Mouse (Mus musculus): Measurements from ENCODE around the gene Dnttip2. TPM values are rescaled to one million over a fixed set of nuclear protein-coding genes. Genes with fewer than 3 reads are reported as not detected.

The Dnttip2 gene
- polyA plus RNA-seq, 1 experiment: 9.3 TPM

DNA sequence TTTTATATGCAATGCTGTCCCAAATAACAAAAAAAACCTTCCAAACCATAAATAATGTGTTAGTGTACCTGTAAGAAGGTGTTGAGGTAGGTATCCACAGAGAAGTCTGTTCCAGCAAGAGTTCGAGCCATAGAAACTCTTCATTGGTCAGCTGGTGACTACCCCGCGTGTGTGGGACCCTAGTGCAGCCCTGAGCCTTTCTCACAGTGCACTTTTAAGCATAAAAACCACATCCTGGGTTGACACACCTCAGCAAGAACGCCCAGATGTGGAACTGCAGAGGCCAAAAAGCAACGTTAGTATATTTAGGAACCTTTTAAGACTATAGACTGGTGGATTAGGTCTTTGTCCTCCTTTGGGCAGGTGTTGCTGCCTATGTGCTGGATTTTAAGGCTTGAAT lies 13.0 kb downstream of the Dnttip2 start:
- no peak for TF ChIP-seq GATA1 (IDR thresholded peaks at IDR 0.05; ENCODE audit: low read length)

DNA sequence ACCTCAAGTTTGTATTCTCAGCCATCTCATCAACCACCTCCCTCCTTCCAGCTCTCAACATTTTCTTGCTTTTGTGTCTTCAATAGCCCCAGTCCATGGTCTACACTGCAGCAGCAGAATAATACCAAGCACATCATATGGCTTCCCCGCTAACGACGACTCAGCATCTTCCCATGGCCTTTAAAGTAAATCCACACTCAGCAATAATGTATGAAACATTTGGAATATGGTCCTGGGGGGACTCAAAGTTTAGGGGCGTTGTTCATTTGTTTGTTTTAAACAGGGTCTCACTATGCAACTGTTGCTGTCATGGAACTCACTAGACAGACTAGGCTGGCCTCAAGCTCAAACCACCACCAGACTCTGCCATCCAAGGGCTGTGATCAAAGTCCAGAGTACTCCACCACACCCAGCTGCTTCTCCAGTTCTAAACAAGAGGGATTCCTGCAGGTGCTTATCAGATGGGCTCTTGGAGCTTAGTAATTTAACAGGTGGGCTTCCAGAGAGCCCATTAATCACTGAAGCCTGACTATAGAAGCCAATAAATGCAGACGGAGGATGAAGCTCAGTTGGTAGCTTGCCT lies 14.5 kb downstream of the Dnttip2 start:
- no peak for TF ChIP-seq GATA1 (IDR thresholded peaks at IDR 0.05; ENCODE audit: low read length)

DNA sequence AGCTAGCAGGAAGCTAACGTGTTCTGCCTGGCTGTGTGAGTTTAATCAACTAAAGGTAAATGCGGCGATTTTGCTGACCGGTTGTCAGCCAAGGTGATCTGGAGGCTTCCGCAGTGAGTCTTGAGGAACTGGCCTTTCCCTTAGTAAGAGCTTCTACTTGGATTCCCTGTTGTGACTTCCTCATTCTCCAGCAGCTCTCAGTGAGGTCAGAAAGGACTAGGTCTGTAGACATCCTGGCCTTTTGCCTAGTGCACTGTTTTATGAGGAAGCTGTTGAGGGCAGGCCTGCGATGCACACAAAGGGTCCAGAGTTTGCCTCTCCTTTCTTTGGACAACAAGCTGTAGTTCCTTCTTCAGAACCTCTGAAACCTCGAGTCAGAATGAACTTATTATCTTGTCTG lies 16.5 kb downstream of the Dnttip2 start:
- TF ChIP-seq GATA1 (IDR thresholded peaks at IDR 0.05; ENCODE audit: low read length): no peak

DNA sequence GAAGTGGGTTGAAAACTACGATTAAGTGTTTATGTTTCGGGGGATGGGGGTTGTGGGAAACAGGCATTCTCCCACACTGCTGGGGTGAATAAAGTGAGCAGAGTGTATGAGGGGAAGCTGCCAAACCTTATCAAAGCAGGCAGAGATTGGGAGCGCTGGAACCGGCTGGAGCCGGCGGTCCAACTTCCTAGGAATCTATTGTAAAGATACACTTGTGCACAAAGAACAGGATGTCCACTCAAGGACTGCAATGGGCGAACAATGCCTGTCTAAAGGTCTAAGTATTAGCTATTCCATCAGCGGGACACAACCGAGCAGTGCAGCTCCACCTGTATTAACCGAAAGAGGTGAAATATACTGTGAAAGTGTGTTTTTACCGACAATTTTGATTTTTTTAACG lies 17.6 kb downstream of the Dnttip2 start:
- TF ChIP-seq GATA1 (IDR thresholded peaks at IDR 0.05; ENCODE audit: low read length): no peak

DNA sequence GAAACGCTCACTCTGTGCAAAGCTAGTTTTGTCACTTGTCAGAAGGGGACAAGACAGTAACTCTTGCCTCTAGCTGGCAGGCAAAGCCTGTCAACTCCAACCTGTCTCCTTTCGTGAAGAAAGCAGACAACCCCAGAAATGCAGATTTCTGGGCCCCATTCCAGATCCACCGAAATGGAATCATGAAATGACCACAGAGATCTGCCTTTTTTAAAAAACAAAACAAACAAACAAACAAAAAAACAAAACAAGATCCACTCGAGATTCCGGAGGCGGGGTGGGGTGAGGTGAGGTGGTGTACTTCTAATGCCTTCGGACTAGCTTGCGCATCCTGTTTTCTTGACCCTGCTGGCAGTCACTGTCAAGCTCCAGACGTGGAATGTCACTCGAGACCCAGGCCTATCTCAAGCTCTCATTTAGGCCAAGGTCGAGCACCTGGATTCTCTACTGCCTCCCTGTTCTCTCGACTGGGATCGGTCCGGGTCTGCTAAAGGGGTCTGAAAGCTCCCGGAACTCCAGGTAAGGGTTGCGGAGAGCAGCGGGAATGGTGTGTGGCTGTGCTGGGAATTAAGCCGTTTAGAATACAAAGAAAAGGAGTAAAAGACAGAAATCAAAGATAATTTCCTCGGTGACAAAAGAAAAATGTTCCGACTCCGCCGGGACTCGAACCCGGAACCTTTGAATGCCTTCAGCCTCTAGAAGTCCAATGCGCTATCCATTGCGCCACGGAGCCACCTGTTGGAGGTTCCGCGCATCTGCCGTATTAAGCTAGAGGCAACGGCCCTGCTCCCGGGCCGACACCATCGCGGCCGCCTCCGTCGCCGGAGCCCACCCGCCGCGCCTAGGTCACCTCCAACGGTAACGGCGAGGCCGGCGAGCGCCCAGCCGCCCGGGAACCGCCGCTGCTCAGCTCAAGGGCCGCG lies 18.4 kb downstream of the Dnttip2 start:
- TF ChIP-seq GATA1 (IDR thresholded peaks at IDR 0.05; ENCODE audit: low read length): no peak

DNA sequence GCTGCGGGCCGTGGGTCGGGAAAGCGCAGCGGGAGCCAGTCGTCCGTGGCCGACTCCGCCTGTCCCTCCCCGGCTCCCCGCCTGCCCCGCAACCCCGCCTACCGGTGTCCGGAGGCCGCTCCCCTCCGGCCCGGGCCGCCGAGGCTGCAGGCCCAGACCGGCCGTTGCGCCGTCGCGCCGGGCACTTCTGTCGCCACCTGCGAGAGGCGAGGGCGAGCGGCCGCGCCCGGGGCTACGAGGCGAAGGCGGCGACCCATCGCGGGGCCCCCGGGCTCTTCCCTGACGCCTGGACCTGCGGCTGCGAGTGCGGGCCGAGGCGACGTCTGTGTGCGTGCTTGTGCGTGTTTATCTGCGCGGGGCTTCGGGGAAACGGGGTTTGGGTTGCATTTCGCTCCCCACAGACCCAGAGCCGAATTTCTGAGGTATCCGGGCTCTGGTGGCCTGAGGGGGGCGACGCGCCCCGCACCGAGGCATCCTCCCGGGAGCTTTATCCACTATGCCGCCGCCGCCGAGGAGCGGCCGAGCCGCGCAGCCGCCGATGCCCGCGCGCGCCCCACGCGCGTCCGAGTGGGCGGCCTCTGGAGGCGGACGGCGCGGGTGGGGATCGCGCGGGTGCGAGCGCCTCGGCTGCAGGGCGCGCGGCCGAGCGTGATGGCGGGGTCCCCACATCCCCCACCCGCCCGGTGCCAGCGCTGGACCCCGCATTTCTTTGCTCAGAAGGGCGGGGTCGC lies 19.2 kb downstream of the Dnttip2 start:
- TF ChIP-seq GATA1 (IDR thresholded peaks at IDR 0.05; ENCODE audit: low read length): no peak

DNA sequence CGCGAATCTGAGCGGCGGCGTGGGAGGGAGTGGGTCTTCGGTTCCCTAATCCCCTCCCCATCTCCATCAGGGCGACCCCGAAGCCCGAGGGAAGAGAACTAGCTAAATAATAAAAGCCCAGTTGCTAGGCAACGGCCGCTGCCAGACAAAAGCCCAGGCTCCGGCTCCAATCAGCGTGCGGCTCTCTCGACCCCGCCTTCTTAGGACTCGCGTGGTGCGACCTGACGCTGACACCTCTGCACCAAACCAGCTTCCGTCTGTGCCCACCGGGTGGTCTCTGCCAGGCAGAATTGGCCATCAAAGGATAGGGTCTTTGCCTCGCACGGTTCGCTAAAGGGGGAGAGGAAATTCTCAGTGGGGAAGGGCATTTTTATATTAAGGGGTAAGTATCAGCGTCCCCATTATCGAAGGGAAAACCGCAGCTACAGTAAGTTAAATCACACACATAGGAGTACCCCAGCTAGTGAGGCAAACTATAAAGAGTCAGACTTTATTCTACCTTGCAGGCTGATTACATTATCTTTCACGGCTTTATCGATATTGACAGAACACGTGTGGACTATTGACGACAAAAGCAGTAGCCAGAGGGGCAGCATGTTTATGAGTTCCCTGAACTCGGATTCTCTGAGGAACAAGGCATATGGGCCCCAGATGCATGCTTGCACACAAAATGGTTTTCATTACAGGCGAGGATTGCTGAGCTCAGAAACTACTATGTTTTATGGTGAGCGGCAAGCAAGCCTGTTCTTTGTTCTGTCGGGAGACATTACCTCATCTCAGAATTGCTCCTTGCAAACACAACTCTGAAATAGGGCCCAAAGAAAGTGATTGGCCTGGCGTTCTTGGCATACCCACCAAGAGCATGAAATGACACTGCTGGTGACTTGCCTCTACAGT lies 20.0 kb downstream of the Dnttip2 start, which contains the start of gene Bcar3:
Gene Bcar3, plus strand, starts transcription at position 183 of the 897 bp plus-strand sequence.
- no peak for TF ChIP-seq GATA1 (IDR thresholded peaks at IDR 0.05; ENCODE audit: low read length)

DNA sequence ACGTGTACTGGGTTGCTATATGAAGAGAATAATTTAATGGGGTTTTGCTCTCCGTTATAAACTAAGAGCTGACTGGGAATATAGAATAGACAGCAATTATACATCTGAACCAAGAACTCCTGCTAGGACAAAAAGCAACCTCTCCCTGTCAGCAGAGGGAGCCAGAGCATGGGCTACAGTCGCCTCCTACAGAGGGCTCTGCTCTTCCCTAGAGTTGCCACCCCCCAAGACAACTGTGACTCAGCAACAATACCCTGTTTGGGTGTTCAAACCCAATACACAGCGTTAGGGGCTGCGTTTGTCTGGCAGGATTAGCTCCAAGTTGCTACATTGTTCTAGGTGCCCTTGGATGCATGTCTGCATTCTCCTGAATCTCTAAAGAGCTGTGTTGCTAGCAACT lies 21.3 kb downstream of the Dnttip2 start:
- no peak for TF ChIP-seq GATA1 (IDR thresholded peaks at IDR 0.05; ENCODE audit: low read length)

DNA sequence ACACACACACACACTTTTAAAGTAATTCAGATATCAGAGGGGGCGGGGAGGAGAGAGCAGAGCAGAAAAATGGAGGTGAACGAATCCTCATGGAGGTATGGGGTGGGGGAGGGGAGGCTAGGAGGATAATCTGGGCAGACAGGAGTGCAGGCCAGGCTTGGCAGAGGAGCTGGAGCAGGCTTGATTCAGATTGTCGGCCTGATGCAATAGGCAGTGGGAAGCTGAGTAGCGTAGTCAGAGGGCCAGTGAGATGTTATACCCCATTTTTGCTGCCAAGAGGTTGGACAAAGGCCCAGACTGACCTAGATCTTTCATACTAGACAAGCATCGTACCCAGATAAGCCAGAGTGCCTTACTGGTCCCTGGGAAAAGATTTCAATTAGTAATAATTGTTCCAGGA lies 22.8 kb downstream of the Dnttip2 start:
- no peak for TF ChIP-seq GATA1 (IDR thresholded peaks at IDR 0.05; ENCODE audit: low read length)

DNA sequence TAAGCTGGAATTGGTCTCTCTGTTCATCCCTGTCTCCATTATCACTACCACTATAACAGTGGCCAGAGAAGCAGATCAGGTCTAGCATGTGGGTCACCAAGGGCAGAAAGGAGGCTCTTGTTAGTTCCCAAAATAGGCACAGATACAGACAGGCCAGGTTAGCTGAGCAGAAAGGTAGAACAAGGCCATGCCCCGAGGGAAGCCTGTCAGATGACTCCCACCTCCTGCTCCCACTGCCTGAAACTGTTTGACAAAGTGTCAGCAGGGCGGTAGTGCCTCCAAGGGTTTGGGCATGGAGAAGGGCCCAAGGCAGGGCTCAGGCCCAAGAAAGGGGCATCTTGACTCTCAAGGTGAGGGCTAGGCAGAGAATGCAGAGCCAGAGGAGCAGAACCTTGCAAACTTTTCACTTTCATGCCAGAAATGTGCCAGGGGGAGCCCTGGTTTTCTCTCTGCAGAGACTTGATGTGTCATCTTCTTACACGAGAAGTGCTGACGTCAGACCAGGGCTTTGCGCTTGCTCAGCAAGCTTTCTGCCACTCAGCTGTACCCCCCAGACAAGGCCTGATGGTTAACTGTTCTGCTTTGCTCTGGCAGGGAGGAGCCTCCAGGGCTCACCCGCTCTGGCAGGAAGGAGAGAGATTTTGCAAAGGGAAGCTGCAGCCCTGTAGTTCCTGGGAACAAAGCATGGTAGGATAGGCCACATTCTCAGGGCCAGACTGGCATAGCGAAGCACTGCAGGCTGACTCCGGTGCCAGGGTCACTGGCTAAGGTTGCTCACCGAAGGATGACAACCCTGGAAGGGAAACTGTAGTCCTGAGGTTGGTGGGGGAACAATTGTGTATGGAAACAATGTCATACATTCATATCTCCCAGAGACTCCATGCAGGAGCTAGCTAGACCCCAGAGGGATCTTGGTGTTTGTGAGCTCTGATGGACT lies 27.1 kb downstream of the Dnttip2 start:
- TF ChIP-seq GATA1 (IDR thresholded peaks at IDR 0.05; ENCODE audit: low read length): no peak

DNA sequence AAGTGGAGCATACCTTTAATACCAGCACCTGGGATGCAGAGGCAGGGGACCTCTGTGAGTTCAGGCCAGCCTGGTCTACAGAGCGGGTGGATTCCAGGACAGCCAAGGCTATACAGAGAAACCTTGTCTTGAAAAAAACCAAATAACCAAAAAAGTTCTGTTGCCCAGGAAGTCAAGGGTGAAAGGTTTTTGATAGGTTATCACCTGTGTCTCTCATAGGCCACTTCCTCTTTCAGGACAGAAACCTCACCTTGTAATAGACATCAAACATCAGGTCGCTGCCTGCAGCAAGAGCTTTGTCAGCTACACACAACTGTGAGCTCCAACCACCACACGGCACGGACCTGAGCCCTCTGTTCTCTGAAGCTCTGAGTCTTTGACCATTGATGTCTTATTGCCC lies 30.4 kb downstream of the Dnttip2 start:
- no peak for TF ChIP-seq GATA1 (IDR thresholded peaks at IDR 0.05; ENCODE audit: low read length)

DNA sequence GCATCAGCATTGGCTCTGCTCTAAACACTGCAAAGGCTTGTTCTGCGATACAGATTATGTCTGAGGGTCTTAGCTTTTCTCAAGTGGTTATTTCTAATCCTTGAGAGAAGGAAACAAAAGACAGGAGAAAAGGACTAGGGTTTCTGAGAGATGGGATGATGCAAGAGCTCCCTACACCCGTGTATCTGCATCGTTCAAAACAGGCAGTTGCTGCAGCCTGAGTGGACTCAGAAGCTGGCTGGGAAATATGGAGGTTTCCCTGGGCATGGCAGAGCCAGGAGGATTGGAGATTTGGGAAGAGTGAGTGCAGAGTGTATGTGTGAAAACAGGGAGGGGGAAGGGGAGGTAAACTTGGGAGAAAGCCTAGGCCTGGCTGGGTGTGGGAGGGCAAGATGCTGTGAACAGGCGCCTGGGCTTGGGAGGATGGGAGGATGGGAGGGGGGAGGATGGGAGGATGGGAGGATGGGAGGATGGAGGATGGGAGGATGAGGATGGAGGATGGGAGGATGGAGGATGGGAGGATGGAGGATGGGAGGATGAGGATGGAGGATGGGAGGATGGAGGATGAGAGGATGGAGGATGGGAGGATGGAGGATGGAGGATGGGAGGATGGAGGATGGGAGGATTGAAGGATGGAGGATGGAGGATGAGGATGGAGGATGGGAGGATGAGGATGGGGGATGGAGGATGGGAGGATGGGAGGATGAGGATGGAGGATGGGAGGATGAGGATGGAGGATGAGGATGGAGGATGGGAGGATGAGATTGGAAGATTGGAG lies 33.9 kb downstream of the Dnttip2 start:
- no peak for TF ChIP-seq GATA1 (IDR thresholded peaks at IDR 0.05; ENCODE audit: low read length)

DNA sequence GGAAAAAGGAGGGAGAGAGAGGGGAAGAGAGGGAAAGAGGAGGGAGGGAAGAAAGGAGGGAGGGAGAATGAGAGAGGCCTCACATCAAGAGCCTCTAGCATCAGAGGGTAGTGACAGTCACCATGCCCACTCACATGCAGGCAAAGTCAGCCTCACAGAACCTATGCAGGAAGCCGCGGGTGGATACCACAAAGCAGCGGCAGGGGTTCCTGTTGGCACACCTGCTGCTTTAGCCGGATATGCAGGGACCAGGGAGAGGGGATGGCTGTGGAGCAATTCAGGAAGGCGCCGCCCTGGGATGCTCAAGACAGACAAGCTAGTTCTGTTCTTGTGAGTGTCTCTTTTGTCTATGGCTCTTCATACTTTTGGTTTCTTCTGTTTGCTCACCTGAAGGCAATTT lies 34.8 kb downstream of the Dnttip2 start:
- no peak for TF ChIP-seq GATA1 (IDR thresholded peaks at IDR 0.05; ENCODE audit: low read length)
